Mouse (Mus musculus) frontal cortex, postnatal 25 days (tissue): ENCODE measurements at regions not wholly inside any gene's neighbourhood (a gene's known extent, or its start where the extent isn't known, plus 50 kb on each side); places are given as distances from the start of the nearest gene placed in this dataset.
A peak's percentile ranks its signal among the peaks of the same experiment; 100 is the strongest.

Experiments
- DNase-seq, 2 experiments: peaks; one replicate each; pipeline ENCODE4 v3.0.0; 2022; ENCODE audit warnings: low spot score in 2 of 2

DNA sequence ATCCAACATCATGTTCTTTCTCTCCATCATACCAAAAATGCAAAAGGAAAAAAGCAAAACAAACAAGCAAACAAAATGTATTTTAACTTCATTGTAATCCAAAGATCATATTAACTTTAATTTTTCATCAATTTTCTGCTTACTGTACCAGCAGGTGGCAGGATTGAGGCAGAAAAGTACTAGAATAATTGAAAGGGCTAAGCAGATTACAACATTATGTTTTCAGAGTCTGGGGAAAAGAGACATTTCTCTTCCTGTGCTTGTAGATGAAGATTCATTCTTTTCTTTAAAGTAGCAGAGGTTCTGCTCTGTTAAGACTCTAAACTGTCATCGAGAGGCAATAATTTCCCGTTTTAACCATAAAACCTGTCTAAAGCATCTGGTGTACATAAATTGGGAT lies 394.7 kb upstream of the Slitrk6 start:
- DNase-seq = peak in 1 of 2 experiments; percentile 3

GRCm38 (mm10) chr14:111116600-111116999 lies 361.7 kb upstream of the Slitrk6 start:
- no peak for DNase-seq

DNA sequence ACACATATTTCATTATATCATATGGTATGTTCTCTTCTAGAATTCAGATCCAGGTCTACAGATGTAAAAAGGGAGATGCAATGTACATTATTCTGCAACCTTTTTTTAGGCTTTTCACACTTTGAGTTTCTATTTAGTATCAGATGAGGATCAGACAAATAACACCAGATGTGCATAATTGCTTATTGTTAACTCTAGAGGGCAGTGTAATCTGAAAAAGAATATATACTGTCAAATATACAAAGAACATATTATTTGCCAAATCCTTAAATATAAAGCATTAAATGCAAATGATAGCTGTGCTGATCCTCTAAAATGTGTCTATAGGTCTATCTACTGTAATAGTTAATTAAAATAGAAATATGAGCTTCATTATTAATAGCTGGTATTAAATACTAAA lies 348.6 kb upstream of the Slitrk6 start:
- no peak for DNase-seq

- no peak for DNase-seq
Observed at GRCm38 (mm10) chr14:111100257-111100656, 345.3 kb upstream of the Slitrk6 start.

- DNase-seq = no peak
Observed at GRCm38 (mm10) chr14:111096229-111096628, 341.3 kb upstream of the Slitrk6 start.

DNA sequence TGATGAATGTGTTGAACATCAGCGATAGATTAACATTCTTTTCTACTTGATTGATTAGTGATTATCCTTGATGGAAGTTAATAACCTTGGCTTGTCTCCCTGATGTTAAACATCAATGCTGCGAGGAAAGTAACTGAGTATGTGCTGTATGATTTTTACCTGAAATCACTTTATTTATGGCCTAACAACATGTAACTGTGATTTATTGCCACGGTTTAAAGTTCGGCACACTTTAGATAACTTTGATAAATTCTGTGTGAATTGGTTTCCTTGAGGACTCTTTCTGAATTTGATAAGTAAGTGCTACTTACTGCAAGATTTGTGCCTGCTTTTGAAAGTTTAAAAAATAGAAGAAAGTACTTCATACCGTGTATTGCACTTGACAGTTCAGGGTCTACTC lies 319.6 kb upstream of the Slitrk6 start:
- DNase-seq = no peak

GRCm38 (mm10) chr14:111073529-111073928 lies 318.6 kb upstream of the Slitrk6 start:
- DNase-seq = no peak
